Comparison of ENCODE assay signal across 1 mouse cellular context in the genomic region with DNA sequence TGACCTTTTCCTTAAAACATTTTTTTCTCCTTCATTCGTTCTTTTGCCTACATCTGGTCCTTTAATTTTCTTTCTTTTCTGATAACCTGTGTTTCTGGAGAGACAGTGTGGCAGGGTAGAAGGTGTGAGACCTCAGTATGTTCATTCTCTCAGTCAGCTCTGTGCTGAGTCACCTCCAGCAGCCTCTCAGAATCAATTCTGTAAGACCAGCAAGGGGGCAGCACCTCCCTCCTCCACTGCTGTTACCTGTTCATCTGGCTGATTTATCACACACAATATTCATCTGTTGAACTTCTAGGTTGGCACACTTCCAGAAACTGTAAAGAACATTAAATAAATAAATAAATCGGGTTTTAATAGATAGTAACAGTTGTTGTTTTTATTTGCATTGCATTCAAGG.
TF ChIP-seq lines count a peak whose summit lies in the region.

No protein-coding gene starts in this region.

TF ChIP-seq in MEL, 35 proteins besides CTCF, POLR2A, EP300 and RAD21 (continued from another document):
- TF ChIP-seq ELF1 (IDR thresholded peaks at IDR 0.05; ENCODE audit: low read depth, low read length) = no peak
- TF ChIP-seq ZKSCAN1 (IDR thresholded peaks at IDR 0.05; ENCODE audit: low read depth, low read length) = no peak
- TF ChIP-seq MEF2A (IDR thresholded peaks at IDR 0.05; ENCODE audit: extremely low read depth, insufficient replicate concordance, low read depth, low read length, poor library complexity, severe bottlenecking) = no peak
- no peak for TF ChIP-seq POLR2AphosphoS2 (IDR thresholded peaks at IDR 0.05; ENCODE audit: low read length)
- TF ChIP-seq UBTF (IDR thresholded peaks at IDR 0.05; ENCODE audit: borderline replicate concordance, insufficient read depth, low read depth, low read length) = no peak
- TF ChIP-seq CHD1 (IDR thresholded peaks at IDR 0.05; ENCODE audit: low read depth, low read length) = no peak
